Mouse (Mus musculus): Measurements from ENCODE around the gene Slc39a8.

Slc39a8 gene

DNA sequence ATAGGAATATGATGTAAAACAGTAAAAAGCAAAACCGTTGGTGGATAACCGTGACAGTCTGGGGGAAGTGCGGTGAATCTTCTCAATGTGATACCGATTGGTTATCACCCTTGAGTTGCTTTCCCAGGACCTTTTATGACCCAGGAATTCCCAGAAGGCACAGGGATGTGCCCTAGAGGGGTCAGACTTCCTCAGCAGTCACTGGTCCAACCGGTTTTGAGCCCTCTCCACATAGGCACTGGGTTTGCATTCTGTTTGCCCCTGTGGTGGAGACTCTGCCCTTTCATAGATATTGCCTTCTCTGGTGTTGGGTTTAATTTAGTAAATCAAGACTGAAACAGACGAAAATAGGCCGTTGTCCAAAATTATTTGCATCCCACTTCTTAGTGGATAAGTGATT, 20.8 kb downstream of the Slc39a8 start:
- no peak for DNase-seq (ENCODE audit: low read depth, low spot score)

DNA sequence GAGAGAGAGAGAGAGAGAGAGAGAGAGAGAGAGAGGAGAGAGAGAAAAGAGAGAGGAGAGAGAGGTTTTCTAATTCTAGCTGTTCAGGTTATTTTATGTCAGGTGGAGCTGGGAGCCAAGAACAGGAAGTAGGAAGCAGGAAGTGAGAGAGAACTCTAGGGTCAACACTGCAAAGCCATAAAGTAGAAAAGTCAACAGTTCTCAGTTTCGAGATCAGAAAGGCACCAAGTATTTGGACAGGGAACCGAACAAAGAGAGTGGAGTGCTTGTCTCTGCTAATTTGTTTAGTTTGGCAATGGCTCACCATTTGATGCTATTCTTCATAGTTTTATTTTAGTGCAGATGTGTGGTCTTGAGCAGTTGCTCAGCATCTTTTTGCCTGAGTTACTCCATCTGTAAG, 26.5 kb downstream of the Slc39a8 start:
- no peak for DNase-seq (ENCODE audit: low read depth, low spot score)

DNA sequence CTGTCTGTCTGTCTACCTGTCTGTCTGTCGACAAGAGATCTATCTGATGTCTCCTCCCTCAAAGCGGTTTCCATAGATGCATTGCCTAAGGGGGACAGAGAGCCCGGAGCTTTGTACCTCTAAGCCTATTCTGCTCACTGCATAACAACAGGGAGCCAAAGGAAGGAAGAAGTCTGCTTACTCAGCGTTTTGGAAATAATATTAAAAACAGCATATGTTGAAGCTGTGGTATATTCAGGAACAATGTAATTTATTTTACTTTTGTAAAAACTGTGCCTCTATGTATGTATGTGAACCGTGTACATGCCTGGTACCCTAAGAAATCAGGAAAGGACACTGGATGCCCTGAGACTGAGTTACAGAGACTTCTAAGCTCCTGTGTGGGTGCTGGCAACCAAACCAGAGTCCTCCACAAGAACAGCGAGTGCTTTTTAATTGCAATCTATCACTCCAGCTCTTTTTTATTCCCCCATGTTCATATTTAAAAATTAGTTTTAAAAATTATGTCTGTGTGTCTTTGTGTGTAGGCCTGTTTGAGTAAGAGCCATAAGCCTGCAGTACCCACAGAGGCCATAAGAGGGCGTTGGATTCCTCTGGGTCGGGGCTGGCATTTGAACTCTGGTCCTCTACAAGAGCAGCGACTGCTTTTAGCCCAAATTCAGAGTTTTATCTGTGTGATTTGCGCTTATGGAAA, 28.7 kb downstream of the Slc39a8 start:
- DNase-seq (ENCODE audit: low read depth, low spot score) = no peak

- DNase-seq (ENCODE audit: low read depth, low spot score) = no peak
Measured at GRCm38 (mm10) chr3:135854298-135854984, 29.4 kb downstream of the Slc39a8 start.

DNA sequence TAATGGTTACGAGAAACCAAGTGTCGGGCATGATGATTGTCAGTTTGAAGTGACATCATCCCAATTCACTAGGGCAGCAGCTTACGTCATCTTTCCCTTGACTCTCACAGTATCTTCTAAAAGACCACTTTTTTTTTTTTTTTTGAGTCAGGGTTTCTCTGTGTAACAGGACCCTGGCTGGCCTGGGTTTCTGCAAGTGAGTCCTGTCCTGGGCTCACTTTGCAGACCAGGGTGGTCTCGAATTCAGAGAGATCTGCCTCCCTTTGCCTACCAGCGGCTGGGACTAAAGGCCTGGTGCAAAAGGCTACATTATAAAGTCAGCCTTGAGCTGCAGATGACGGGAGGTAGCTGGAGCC, 29.9 kb downstream of the Slc39a8 start:
- no peak for DNase-seq (ENCODE audit: low read depth, low spot score)

DNA sequence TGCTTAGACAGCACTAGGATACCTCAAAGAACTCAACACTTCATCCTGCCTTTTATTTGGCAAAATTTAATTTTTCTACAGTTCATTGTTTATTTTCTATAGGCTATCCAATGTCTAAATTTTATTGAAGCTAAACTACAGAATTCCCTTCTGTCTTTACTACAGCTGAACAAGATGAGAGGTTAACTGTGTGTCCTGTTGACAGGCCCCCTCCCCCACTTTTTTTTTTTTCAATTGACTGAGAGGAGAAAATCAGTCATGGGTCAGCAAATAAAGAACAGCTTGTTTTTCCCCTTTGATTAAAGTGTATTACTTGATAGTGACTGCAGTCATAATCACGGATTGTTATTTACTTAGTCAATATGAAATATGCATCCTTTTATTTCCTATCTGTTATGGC, 31.2 kb downstream of the Slc39a8 start:
- no peak for DNase-seq (ENCODE audit: low read depth, low spot score)

- DNase-seq (ENCODE audit: low read depth, low spot score) = no peak
Measured at GRCm38 (mm10) chr3:135857134-135857533, 32.1 kb downstream of the Slc39a8 start.

DNA sequence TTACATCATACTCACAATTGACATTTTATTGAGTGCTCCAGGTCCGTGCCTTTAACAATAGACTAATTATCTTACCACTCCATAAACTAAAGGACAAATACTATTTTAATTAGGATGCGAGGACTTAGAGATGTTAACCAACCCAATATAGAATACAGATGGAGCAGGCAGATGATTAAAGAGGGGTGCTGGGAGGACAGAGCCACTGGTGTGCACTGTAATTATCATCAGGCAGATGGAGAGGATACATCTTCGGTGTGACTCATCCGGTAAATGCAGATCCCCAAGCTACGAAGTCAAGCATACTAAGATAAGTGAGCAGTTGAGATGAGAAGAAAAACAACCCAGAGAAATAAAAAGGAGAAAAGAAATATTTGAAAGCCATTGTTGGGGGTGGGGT, 34.4 kb downstream of the Slc39a8 start:
- no peak for DNase-seq (ENCODE audit: low read depth, low spot score)

DNA sequence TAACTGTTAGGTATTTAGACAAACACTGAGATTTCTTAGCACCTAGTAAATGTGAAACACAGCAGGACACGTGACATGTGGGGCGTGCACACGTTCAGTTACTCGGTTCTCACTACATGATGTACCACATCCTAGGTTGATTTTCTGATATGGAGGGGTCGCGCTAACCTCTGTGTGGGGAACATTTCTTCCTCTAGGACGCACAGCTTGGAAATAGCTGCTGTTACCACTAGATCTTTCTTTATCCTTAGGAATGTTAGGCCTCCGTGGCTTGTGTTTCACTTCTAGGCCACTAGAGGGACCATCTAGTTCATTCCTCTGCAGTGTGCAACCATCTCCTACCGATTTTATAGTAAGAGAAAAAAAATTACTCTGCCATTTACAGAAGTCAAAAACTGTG, 37.7 kb downstream of the Slc39a8 start:
- no peak for DNase-seq (ENCODE audit: low read depth, low spot score)

GRCm38 (mm10) chr3:135869041-135869440, 44.0 kb downstream of the Slc39a8 start:
- no peak for DNase-seq (ENCODE audit: low read depth, low spot score)

- DNase-seq (ENCODE audit: low read depth, low spot score) = no peak
Measured at GRCm38 (mm10) chr3:135872325-135872724, 47.2 kb downstream of the Slc39a8 start.

- no peak for DNase-seq (ENCODE audit: low read depth, low spot score)
Measured at GRCm38 (mm10) chr3:135873596-135873995, 48.5 kb downstream of the Slc39a8 start.

GRCm38 (mm10) chr3:135878048-135878447, 53.0 kb downstream of the Slc39a8 start:
- no peak for DNase-seq (ENCODE audit: low read depth, low spot score)

GRCm38 (mm10) chr3:135885927-135886658, 61.0 kb downstream of the Slc39a8 start:
- DNase-seq (ENCODE audit: low read depth, low spot score) = no peak

- no peak for DNase-seq (ENCODE audit: low read depth, low spot score)
Measured at GRCm38 (mm10) chr3:135886659-135887027, 61.6 kb downstream of the Slc39a8 start.

DNA sequence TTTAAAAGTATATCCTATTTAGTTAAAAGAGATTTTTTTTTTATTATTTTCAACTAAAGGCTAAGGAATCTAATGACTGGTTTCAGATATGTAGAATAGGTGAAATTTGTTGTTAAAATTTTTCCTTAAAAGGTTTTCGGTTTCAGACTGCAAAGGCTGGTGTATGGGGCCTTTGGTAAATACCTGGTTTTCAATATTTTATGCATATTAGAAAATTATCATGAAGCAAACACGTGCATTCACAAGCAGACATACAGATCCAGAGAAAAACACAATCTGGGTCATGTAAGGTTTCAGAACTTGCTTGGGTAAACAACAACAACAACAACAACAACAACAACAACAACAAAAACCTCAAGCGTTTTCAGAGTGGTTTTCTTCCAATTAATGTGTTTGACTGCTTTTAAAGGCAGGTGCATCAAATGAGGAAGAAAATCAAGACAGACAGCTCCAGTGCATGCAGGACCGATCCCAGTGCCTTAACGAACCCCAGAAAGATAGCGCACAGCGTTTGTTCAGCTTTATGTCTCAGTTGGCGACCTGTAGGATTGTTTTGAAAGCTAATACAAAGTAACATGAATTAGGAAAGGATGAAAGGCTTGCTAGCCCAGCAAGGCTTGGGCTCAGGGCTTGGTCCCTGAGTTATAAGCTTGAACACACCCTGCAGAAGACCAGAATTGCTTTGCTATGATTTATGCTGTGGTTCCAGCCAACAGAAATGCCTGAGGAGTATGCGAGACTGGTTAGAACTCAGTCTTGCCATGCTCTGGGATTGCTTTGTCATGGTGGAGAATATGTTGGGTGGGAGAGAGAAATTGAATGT, 62.2 kb downstream of the Slc39a8 start:
- DNase-seq (ENCODE audit: low read depth, low spot score) = no peak

DNA sequence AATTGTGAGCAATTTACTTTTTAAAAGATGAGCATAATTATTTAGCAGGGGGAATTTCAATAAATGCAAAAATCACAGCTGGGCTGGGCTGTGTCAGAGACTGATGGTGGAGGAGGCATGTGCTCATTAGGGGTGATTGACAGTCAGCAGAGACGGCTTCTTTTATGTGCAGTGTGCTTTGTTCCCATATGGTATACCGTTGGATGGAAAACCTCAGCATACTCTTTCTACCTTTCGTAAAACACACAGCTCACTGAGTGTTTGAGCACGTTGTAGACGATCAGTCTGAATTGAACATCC, 62.7 kb downstream of the Slc39a8 start:
- DNase-seq (ENCODE audit: low read depth, low spot score) = no peak

GRCm38 (mm10) chr3:135889401-135889800, 64.3 kb downstream of the Slc39a8 start:
- DNase-seq (ENCODE audit: low read depth, low spot score) = no peak

DNA sequence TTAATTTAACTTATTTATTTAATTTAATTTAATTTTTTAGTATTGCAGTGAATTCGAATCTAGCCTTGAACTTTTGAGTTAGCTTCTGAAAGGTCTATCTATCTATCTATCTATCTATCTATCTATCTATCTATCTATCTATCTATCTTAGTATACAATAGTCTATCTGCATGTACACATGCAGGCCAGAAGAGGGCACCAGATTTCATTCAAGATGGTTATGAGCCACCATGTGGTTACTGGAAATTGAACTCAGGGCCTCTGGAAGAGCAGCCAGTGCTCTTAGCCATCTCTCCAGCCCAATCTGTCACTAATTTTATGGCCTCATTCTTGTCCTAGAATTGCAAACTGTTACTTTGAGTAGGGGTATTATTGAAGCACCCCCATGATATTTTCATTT, 78.3 kb downstream of the Slc39a8 start:
- no peak for DNase-seq (ENCODE audit: low read depth, low spot score)

DNA sequence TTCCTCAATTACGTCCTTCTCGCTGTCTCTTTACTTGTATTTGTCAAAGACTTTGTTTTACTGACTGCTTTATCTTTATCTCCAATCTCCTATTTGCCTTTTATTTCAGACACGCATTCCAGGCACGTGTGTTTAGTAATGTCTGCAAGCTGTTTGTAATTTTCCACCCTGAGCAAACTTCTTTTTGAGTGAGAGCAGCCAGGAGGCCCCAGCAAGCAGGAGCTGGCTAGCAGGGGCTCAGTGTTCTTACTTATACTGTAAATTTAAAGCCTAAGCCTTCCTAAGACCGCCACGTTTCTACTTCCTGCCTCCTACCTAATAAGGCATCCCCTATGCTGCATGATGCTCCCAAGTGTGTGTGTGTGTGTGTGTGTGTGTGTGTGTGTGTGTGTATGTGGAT, 79.8 kb downstream of the Slc39a8 start:
- DNase-seq (ENCODE audit: low read depth, low spot score) = no peak

DNA sequence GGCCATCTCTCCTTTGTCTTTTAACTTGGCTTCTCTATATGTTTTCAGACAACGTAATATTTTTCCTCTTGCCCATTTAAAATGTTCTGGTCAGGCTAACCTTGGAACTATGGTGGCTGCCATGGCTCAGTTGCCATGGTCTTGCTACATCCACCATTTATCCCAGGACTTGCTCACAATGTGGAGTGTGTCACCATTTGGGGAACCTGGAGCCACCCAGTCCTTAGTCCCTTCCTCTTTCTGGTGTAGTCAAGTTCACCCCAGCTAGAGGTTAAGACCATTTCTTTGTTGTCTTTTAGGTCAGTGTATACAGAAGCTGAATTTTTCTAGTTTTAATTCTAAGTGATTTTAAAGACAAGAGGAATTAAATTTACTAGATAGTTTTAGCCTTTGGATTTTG, 80.7 kb downstream of the Slc39a8 start:
- DNase-seq (ENCODE audit: low read depth, low spot score) = no peak

DNA sequence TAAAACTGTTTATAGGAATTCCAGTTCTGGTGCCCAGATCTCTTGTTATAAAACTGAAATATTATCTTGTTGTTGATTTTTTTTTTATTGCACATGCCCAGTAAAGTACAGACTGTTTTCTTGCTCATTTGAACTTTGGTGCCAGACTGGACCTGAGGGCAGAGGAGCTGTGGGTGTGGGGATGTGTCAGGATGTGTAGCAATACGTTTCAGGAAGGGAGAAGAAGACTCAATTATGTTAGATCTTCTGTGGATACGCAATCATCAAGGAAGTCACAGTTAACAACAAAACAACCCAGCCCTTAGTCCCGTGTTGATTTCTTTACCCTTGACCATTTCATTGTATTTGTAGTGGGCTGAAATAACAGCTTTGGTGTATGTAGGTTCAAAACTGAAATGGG, 81.9 kb downstream of the Slc39a8 start:
- no peak for DNase-seq (ENCODE audit: low read depth, low spot score)
